In the genomic region with DNA sequence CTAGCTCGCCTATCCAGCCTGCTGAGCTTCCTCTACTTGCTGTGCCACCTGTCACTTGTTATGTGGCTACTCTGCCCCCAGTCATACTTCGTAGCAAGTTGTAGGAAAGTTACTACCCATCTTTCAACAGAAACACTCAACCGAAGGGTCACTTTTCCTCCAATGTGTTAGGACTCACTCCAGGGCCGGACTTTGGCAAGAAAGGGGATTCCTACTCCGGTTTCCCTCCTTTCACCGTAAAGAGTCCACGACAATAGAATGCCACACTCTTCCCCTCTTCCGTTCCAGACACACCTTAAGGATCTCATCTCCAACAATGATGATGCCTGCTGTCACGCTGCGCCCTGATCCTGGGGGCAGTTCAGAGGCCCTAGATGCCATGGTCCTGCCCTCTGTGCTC, we compare ENCODE assay signal across 9 mouse cellular contexts. TPM values are rescaled to one million over a fixed set of nuclear protein-coding genes. Genes with fewer than 3 reads are reported as not detected.
DNase-seq lines count a peak whose midpoint lies in the region; ATAC-seq and TF ChIP-seq lines count a peak whose summit lies in the region.
"Had no signal": no experiment of that assay in that cellular context is flagged by ENCODE, and none has a peak within 500 bp of the region (broad histone marks: within the 10 kb centered on the region; RNA-seq: fewer than 3 reads in every experiment).

No protein-coding gene starts in this region.

- ATAC-seq in embryonic facial prominence, embryonic 15.5 days (ENCODE audit: insufficient number of reproducible peaks, low FRiP score, low TSS enrichment, low read depth): no peak
- ATAC-seq in intestine, postnatal 0 days: no peak
- no peak for ATAC-seq in neural tube, embryonic 13.5 days (ENCODE audit: low read depth)

- peaks cover 4% of the 10 kb centered on the region; the same call in 1 of the 2 replicates for H3K79me2 ChIP-seq in liver, adult 2 months (ENCODE audit: control insufficient read depth, insufficient read depth, low read length)

- H3K27me3 ChIP-seq in liver, adult 2 months (ENCODE audit: control insufficient read depth, insufficient read depth, low read length): no peaks in the 10 kb centered on the region
- H3K27me3 ChIP-seq in embryonic facial prominence, embryonic 15.5 days: no peaks in the 10 kb centered on the region
- no peaks in the 10 kb centered on the region for H3K27me3 ChIP-seq in intestine, postnatal 0 days (replicated peaks; ENCODE audit: control insufficient read depth, insufficient read depth, low read length)
- no peaks in the 10 kb centered on the region for H3K27me3 ChIP-seq in neural tube, embryonic 13.5 days

- H3K36me3 ChIP-seq in liver, adult 2 months (ENCODE audit: control insufficient read depth, insufficient read depth, low read length): peaks cover 4% of the 10 kb centered on the region
- peaks cover 49% of the 10 kb centered on the region for H3K36me3 ChIP-seq in embryonic facial prominence, embryonic 15.5 days
- H3K36me3 ChIP-seq in intestine, postnatal 0 days (ENCODE audit: control insufficient read depth, insufficient read depth): peaks cover 34% of the 10 kb centered on the region
- H3K36me3 ChIP-seq in neural tube, embryonic 13.5 days: peaks cover 41% of the 10 kb centered on the region

- peak; percentile 54 for DNase-seq in liver, adult 2 months (ENCODE audit: extremely low read depth, low read depth, low spot score)
- DNase-seq in liver: no peak
- DNase-seq in gastrocnemius, postnatal 4 days (ENCODE audit: low spot score in 2 of 2): no peak
- no peak for DNase-seq in ovary, postnatal 10 days (ENCODE audit: low spot score)
- no peak for DNase-seq in embryo, embryonic 9.5 days (ENCODE audit: extremely low spot score)
- DNase-seq: kidney, adult 8-10 months had no signal

- peak overlapping the region; percentile 60 for H3K4me2 ChIP-seq in embryonic facial prominence, embryonic 15.5 days (replicated peaks)
- H3K4me2 ChIP-seq in intestine, postnatal 0 days (replicated peaks; ENCODE audit: low read depth): peak overlapping the region; percentile 77
- peak overlapping the region; percentile 78 for H3K4me2 ChIP-seq in neural tube, embryonic 13.5 days

- H3K9ac ChIP-seq in liver, adult 2 months (ENCODE audit: low read depth, low read length): peak overlapping the region; percentile 83
- peak overlapping the region; percentile 21; the same call in 1 of the 2 replicates for H3K9ac ChIP-seq in embryonic facial prominence, embryonic 15.5 days
- peak overlapping the region; percentile 62 for H3K9ac ChIP-seq in intestine, postnatal 0 days (ENCODE audit: low read depth, low read length)
- H3K9ac ChIP-seq in neural tube, embryonic 13.5 days: peak overlapping the region; percentile 73

- H3K4me1 ChIP-seq in liver, adult 2 months (ENCODE audit: control insufficient read depth, insufficient read depth, low read length): peaks cover 22% of the 10 kb centered on the region
- H3K4me1 ChIP-seq in embryonic facial prominence, embryonic 15.5 days: peaks cover 6% of the 10 kb centered on the region
- no peaks in the 10 kb centered on the region; the same call in 1 of the 2 replicates for H3K4me1 ChIP-seq in intestine, postnatal 0 days (replicated peaks; ENCODE audit: control insufficient read depth, insufficient read depth, low read length)
- H3K4me1 ChIP-seq in neural tube, embryonic 13.5 days (replicated peaks): peaks cover 24% of the 10 kb centered on the region

- peak overlapping the region; percentile 93 for H3K27ac ChIP-seq in liver, adult 2 months (replicated peaks; ENCODE audit: insufficient read depth, low read depth, low read length)
- 0 out of 2 replicates have a peak overlapping the region, but pooled peaks have one; percentile 29 for H3K27ac ChIP-seq in embryonic facial prominence, embryonic 15.5 days (replicated peaks)
- H3K27ac ChIP-seq in intestine, postnatal 0 days (ENCODE audit: low read depth, low read length): peak overlapping the region; percentile 42
- H3K27ac ChIP-seq in neural tube, embryonic 13.5 days (replicated peaks): peak overlapping the region; percentile 74

- 34% methylated on average over 10 of the region's 10 CpGs for WGBS in liver, adult 2 months
- 71% methylated on average over 10 of the region's 10 CpGs for WGBS in embryonic facial prominence, embryonic 15.5 days
- WGBS in intestine, postnatal 0 days: 64% methylated on average over 10 of the region's 10 CpGs
- 81% methylated on average over 10 of the region's 10 CpGs for WGBS in neural tube, embryonic 13.5 days

- peak overlapping the region; percentile 69 for H3K4me3 ChIP-seq in liver, adult 2 months (ENCODE audit: insufficient read depth, low read depth, low read length)
- H3K4me3 ChIP-seq in embryonic facial prominence, embryonic 15.5 days (replicated peaks): peak overlapping the region; percentile 54
- peak overlapping the region; percentile 64 for H3K4me3 ChIP-seq in intestine, postnatal 0 days (ENCODE audit: low read depth, low read length)
- peak overlapping the region; percentile 52 for H3K4me3 ChIP-seq in neural tube, embryonic 13.5 days

- no peak for TF ChIP-seq POLR2A in liver, adult 2 months (IDR thresholded peaks at IDR 0.05; ENCODE audit: extremely low read depth, insufficient read depth, low read length)

- no peaks in the 10 kb centered on the region for H3K9me3 ChIP-seq in embryonic facial prominence, embryonic 15.5 days (replicated peaks)
- H3K9me3 ChIP-seq in intestine, postnatal 0 days (ENCODE audit: control insufficient read depth): no peaks in the 10 kb centered on the region
- H3K9me3 ChIP-seq in neural tube, embryonic 13.5 days: no peaks in the 10 kb centered on the region

- TF ChIP-seq CTCF in liver, adult 2 months (IDR thresholded peaks at IDR 0.05; ENCODE audit: low read depth, low read length): no peak
- TF ChIP-seq CTCF in intestine, postnatal 0 days (IDR thresholded peaks at IDR 0.05; ENCODE audit: low read depth): no peak

RNA-seq across cellular contexts. Expression of a gene that starts 0.8 kb away (rescaled TPM):
- 29.0 and 33.0 TPM in 2 replicates for total RNA-seq in liver, adult 2 months (2014; rRNA removed)
- polyA plus RNA-seq in liver, adult 2 months (2012; rRNA removed): 62.6 and 67.3 TPM in 2 replicates
- 28.5 and 34.6 TPM in 2 replicates for polyA plus RNA-seq in embryonic facial prominence, embryonic 15.5 days (2015; fragmentation: Nextera tagmentation; extraction: Ambion mirVana)
- polyA plus RNA-seq in intestine, postnatal 0 days (2015; fragmentation: Nextera tagmentation; extraction: Ambion mirVana): 29.2 and 32.1 TPM in 2 replicates
- 30.7 and 33.2 TPM in 2 replicates for polyA plus RNA-seq in neural tube, embryonic 13.5 days (2015; fragmentation: Nextera tagmentation; extraction: Ambion mirVana)
- total RNA-seq in gastrocnemius, postnatal 4 days (2021): 10 to 100 TPM; 21.9 to 27.2 TPM

RNA-seq across cellular contexts. Expression of a gene that starts 7.3 kb away (rescaled TPM):
- 3.0 and 6.0 TPM in 2 replicates for total RNA-seq in liver, adult 2 months (2014; rRNA removed)
- polyA plus RNA-seq in liver, adult 2 months (2012; rRNA removed): 7.9 and 11.0 TPM in 2 replicates
- 342 and 356 TPM in 2 replicates for polyA plus RNA-seq in embryonic facial prominence, embryonic 15.5 days (2015; fragmentation: Nextera tagmentation; extraction: Ambion mirVana)
- polyA plus RNA-seq in intestine, postnatal 0 days (2015; fragmentation: Nextera tagmentation; extraction: Ambion mirVana): 106 and 118 TPM in 2 replicates
- polyA plus RNA-seq in neural tube, embryonic 13.5 days (2015; fragmentation: Nextera tagmentation; extraction: Ambion mirVana): 110 and 144 TPM in 2 replicates
- total RNA-seq in gastrocnemius, postnatal 4 days (2021): 10 to 100 TPM; 35.7 to 44.5 TPM

RNA-seq across cellular contexts. Expression of a gene that starts 7.4 kb away (rescaled TPM):
- total RNA-seq in liver, adult 2 months (2014; rRNA removed): 37.7 and 42.0 TPM in 2 replicates
- 56.8 and 57.4 TPM in 2 replicates for polyA plus RNA-seq in liver, adult 2 months (2012; rRNA removed)
- 110 and 113 TPM in 2 replicates for polyA plus RNA-seq in embryonic facial prominence, embryonic 15.5 days (2015; fragmentation: Nextera tagmentation; extraction: Ambion mirVana)
- 43.4 and 48.6 TPM in 2 replicates for polyA plus RNA-seq in intestine, postnatal 0 days (2015; fragmentation: Nextera tagmentation; extraction: Ambion mirVana)
- 41.8 and 45.1 TPM in 2 replicates for polyA plus RNA-seq in neural tube, embryonic 13.5 days (2015; fragmentation: Nextera tagmentation; extraction: Ambion mirVana)
- total RNA-seq in gastrocnemius, postnatal 4 days (2021): 10 to 100 TPM; 73.1 to 80.6 TPM

RNA-seq across cellular contexts. Expression of a gene that starts 8.3 kb away (rescaled TPM):
- total RNA-seq in liver, adult 2 months (2014; rRNA removed): not detected in 2 replicates
- not detected in 2 replicates for polyA plus RNA-seq in liver, adult 2 months (2012; rRNA removed)
- 0.25 and 0.91 TPM in 2 replicates for polyA plus RNA-seq in embryonic facial prominence, embryonic 15.5 days (2015; fragmentation: Nextera tagmentation; extraction: Ambion mirVana)
- polyA plus RNA-seq in intestine, postnatal 0 days (2015; fragmentation: Nextera tagmentation; extraction: Ambion mirVana): not detected in 2 replicates
- 0.84 and 2.6 TPM in 2 replicates for polyA plus RNA-seq in neural tube, embryonic 13.5 days (2015; fragmentation: Nextera tagmentation; extraction: Ambion mirVana)
- total RNA-seq in gastrocnemius, postnatal 4 days (2021): under 1 TPM in 1 of 2 experiments, not detected in 1; 0.83 TPM

RNA-seq across cellular contexts. Expression of a gene that starts 16.3 kb away (rescaled TPM):
- total RNA-seq in liver, adult 2 months (2014; rRNA removed): 28.9 and 31.9 TPM in 2 replicates
- 85.0 and 87.2 TPM in 2 replicates for polyA plus RNA-seq in liver, adult 2 months (2012; rRNA removed)
- 8.2 and 9.0 TPM in 2 replicates for polyA plus RNA-seq in embryonic facial prominence, embryonic 15.5 days (2015; fragmentation: Nextera tagmentation; extraction: Ambion mirVana)
- polyA plus RNA-seq in intestine, postnatal 0 days (2015; fragmentation: Nextera tagmentation; extraction: Ambion mirVana): 14.3 and 20.8 TPM in 2 replicates
- 0.54 and 0.68 TPM in 2 replicates for polyA plus RNA-seq in neural tube, embryonic 13.5 days (2015; fragmentation: Nextera tagmentation; extraction: Ambion mirVana)
- total RNA-seq in gastrocnemius, postnatal 4 days (2021): 10 to 100 TPM; 14.1 to 23.9 TPM

Comparison
In these comparisons a context has a peak if more than half of its experiments do, and no peak if none do; other contexts are left out.
1. H3K27ac ChIP-seq: peak in every context shown above with its lines; median percentile 93 in liver, adult 2 months; 74 in neural tube, embryonic 13.5 days; 42 in intestine, postnatal 0 days; 29 in embryonic facial prominence, embryonic 15.5 days.
2. H3K9ac ChIP-seq: peak in every context shown above with its lines; median percentile 83 in liver, adult 2 months; 73 in neural tube, embryonic 13.5 days; 62 in intestine, postnatal 0 days; 21 in embryonic facial prominence, embryonic 15.5 days.